Mouse (Mus musculus) MEL (cell line): ENCODE measurements around the gene 4930523C07Rik. TPM values are rescaled to one million over a fixed set of nuclear protein-coding genes. Genes with fewer than 3 reads are reported as not detected.

Experiments
- DNase-seq: peaks from one replicate; pipeline ENCODE4 v3.0.0; 2011; ENCODE audit warnings: low read depth, low spot score
- H3K27ac ChIP-seq: 2 replicates; pipeline ENCODE4 v1.5.1; 2012; ENCODE audit warnings: low read depth, mild to moderate bottlenecking, control low read depth, low read length, moderate library complexity; ENCODE audit not compliant: control insufficient read depth
- H3K27me3 ChIP-seq, 2 experiments: fragments of 150-350 bp in 1 of 2; sonication (generic) in 1 of 2; 2 replicates each; pipeline ENCODE4 v1.6.1; 2012; ENCODE audit warnings: low read length in 2 of 2, mild to moderate bottlenecking in 2 of 2, improper control_type of control experiment in 1 of 2, moderate library complexity in 1 of 2; ENCODE audit not compliant: insufficient read depth in 2 of 2, control insufficient read depth in 1 of 2
- H3K36me3 ChIP-seq, 2 experiments: 2 replicates each; pipeline ENCODE4 v1.6.1; 2012 to 2014; ENCODE audit warnings: low read length in 2 of 2, improper control_type of control experiment in 1 of 2, inconsistent platforms in 1 of 2, mild to moderate bottlenecking in 1 of 2; ENCODE audit not compliant: insufficient read depth in 2 of 2, control insufficient read depth in 1 of 2
- H3K4me1 ChIP-seq, 2 experiments: fragments of 150-350 bp in 1 of 2; sonication (generic) in 1 of 2; 2 replicates each; pipeline ENCODE4 v1.6.1; 2012; ENCODE audit warnings: low read length in 2 of 2, improper control_type of control experiment in 1 of 2, mild to moderate bottlenecking in 1 of 2; ENCODE audit not compliant: insufficient read depth in 2 of 2, control insufficient read depth in 1 of 2
- H3K4me3 ChIP-seq, 2 experiments: fragments of 150-350 bp in 1 of 2; sonication (generic) in 1 of 2; 2 replicates each; pipeline ENCODE4 v1.5.1; 2012; ENCODE audit warnings: low read depth in 2 of 2, low read length in 2 of 2, mild to moderate bottlenecking in 2 of 2, moderate library complexity in 2 of 2, control low read depth in 1 of 2, improper control_type of control experiment in 1 of 2; ENCODE audit not compliant: control insufficient read depth in 1 of 2, insufficient read depth in 1 of 2
- H3K79me2 ChIP-seq: 2 replicates; pipeline ENCODE4 v1.6.1; 2012; ENCODE audit warnings: mild to moderate bottlenecking, low read length, moderate library complexity; ENCODE audit not compliant: control insufficient read depth, poor library complexity, insufficient read depth
- H3K9ac ChIP-seq: 2 replicates; pipeline ENCODE4 v1.6.1; 2012; ENCODE audit warnings: low read depth, mild to moderate bottlenecking, control low read depth, low read length, moderate library complexity; ENCODE audit not compliant: control insufficient read depth, poor library complexity, severe bottlenecking
- H3K9me3 ChIP-seq: fragments of 150-350 bp; sonication (generic); replicated peaks from 2 replicates; pipeline ENCODE4 v1.6.1; 2012; ENCODE audit warnings: mild to moderate bottlenecking, low read length, improper control_type of control experiment, moderate library complexity; ENCODE audit not compliant: insufficient read depth
- BHLHE40 ChIP-seq: IDR thresholded peaks from 2 replicates; pipeline ENCODE4 v1.6.1; 2012; ENCODE audit warnings: low read depth, mild to moderate bottlenecking, inconsistent platforms, low read length, improper control_type of control experiment, borderline replicate concordance
- CHD2 ChIP-seq: IDR thresholded peaks from 2 replicates; pipeline ENCODE4 v1.6.1; 2011; ENCODE audit warnings: low read length, improper control_type of control experiment
- E2F4 ChIP-seq: IDR thresholded peaks from 2 replicates; pipeline ENCODE4 v1.6.1; 2011; ENCODE audit warnings: low read depth, low read length, improper control_type of control experiment, borderline replicate concordance
- ELF1 ChIP-seq: IDR thresholded peaks from 2 replicates; pipeline ENCODE4 v1.6.1; 2014; ENCODE audit warnings: low read depth, mild to moderate bottlenecking, inconsistent platforms, low read length, improper control_type of control experiment, moderate library complexity
- EP300 ChIP-seq, 2 experiments: IDR thresholded peaks; 2 replicates each; pipeline ENCODE4 v1.6.1; 2011; ENCODE audit warnings: improper control_type of control experiment in 2 of 2, low read length in 2 of 2, low read depth in 1 of 2, mild to moderate bottlenecking in 1 of 2
- GABPA ChIP-seq: IDR thresholded peaks from 2 replicates; pipeline ENCODE4 v1.6.1; 2012; ENCODE audit warnings: low read depth, mild to moderate bottlenecking, inconsistent platforms, low read length, improper control_type of control experiment, moderate library complexity
- MAZ ChIP-seq: IDR thresholded peaks from 2 replicates; pipeline ENCODE4 v1.6.1; 2012; ENCODE audit warnings: low read depth, mild to moderate bottlenecking, inconsistent platforms, low read length, improper control_type of control experiment
- MEF2A ChIP-seq: IDR thresholded peaks from 2 replicates; pipeline ENCODE4 v1.6.1; 2014; ENCODE audit warnings: low read depth, mild to moderate bottlenecking, inconsistent platforms, low read length, improper control_type of control experiment; ENCODE audit not compliant: poor library complexity, insufficient replicate concordance, severe bottlenecking; ENCODE audit errors: extremely low read depth
- MXI1 ChIP-seq: IDR thresholded peaks from 2 replicates; pipeline ENCODE4 v1.6.1; 2011; ENCODE audit warnings: mild to moderate bottlenecking, low read depth, low read length, improper control_type of control experiment
- MYB ChIP-seq: IDR thresholded peaks from 2 replicates; pipeline ENCODE4 v1.6.1; 2011; ENCODE audit warnings: mild to moderate bottlenecking, low read depth, low read length, improper control_type of control experiment
- NELFE ChIP-seq: IDR thresholded peaks from 2 replicates; pipeline ENCODE4 v1.6.1; 2011; ENCODE audit warnings: low read depth, low read length, improper control_type of control experiment
- NRF1 ChIP-seq: IDR thresholded peaks from 2 replicates; pipeline ENCODE4 v1.6.1; 2014; ENCODE audit warnings: low read depth, mild to moderate bottlenecking, inconsistent platforms, low read length, improper control_type of control experiment, moderate library complexity; ENCODE audit not compliant: poor library complexity, insufficient read depth, severe bottlenecking
- POLR2AphosphoS2 ChIP-seq: IDR thresholded peaks from 2 replicates; pipeline ENCODE4 v1.6.1; 2011; ENCODE audit warnings: low read length, improper control_type of control experiment
- RAD21 ChIP-seq: IDR thresholded peaks from 2 replicates; pipeline ENCODE4 v1.6.1; 2011; ENCODE audit warnings: mild to moderate bottlenecking, low read depth, low read length, improper control_type of control experiment
- RCOR1 ChIP-seq: IDR thresholded peaks from 2 replicates; pipeline ENCODE4 v1.6.1; 2012; ENCODE audit warnings: low read depth, mild to moderate bottlenecking, inconsistent platforms, low read length, improper control_type of control experiment
- SIN3A ChIP-seq: IDR thresholded peaks from 2 replicates; pipeline ENCODE4 v1.6.1; 2012; ENCODE audit warnings: low read length, improper control_type of control experiment, inconsistent platforms
- SMC3 ChIP-seq: IDR thresholded peaks from 2 replicates; pipeline ENCODE4 v1.6.1; 2011; ENCODE audit warnings: low read depth, low read length, improper control_type of control experiment
- TCF12 ChIP-seq: IDR thresholded peaks from 2 replicates; pipeline ENCODE4 v1.6.1; 2014; ENCODE audit warnings: low read depth, mild to moderate bottlenecking, inconsistent platforms, low read length, improper control_type of control experiment, moderate library complexity
- ZC3H11A ChIP-seq: IDR thresholded peaks from 2 replicates; pipeline ENCODE4 v1.6.1; 2012; ENCODE audit warnings: low read depth, mild to moderate bottlenecking, inconsistent platforms, low read length, improper control_type of control experiment
- ZKSCAN1 ChIP-seq: IDR thresholded peaks from 2 replicates; pipeline ENCODE4 v1.6.1; 2012; ENCODE audit warnings: low read depth, mild to moderate bottlenecking, inconsistent platforms, low read length, improper control_type of control experiment, moderate library complexity
- polyA plus RNA-seq, 2 experiments: library from polyadenylated mRNA; stranded (reverse) in 1 of 2; unstranded in 1 of 2; fragments of >175 nt in 1 of 2; fragments of >200 nt in 1 of 2; gene quantifications; 2 replicates each; pipeline versions ENCODE4 v1.2.1 to v1.2.4; 2012; ENCODE audit warnings: low replicate concordance in 2 of 2, low read depth in 1 of 2; ENCODE audit not compliant: insufficient read length in 2 of 2, insufficient read depth in 1 of 2, missing spikeins in 1 of 2
- total RNA-seq: library from RNA; depleted of rRNA; stranded (reverse); fragments of 300-350 nt; gene quantifications from 2 replicates; pipeline ENCODE4 v1.2.3, GENCODE M21; 2012

The 4930523C07Rik gene
- total and polyA plus RNA-seq, 3 experiments, result not detected

DNA sequence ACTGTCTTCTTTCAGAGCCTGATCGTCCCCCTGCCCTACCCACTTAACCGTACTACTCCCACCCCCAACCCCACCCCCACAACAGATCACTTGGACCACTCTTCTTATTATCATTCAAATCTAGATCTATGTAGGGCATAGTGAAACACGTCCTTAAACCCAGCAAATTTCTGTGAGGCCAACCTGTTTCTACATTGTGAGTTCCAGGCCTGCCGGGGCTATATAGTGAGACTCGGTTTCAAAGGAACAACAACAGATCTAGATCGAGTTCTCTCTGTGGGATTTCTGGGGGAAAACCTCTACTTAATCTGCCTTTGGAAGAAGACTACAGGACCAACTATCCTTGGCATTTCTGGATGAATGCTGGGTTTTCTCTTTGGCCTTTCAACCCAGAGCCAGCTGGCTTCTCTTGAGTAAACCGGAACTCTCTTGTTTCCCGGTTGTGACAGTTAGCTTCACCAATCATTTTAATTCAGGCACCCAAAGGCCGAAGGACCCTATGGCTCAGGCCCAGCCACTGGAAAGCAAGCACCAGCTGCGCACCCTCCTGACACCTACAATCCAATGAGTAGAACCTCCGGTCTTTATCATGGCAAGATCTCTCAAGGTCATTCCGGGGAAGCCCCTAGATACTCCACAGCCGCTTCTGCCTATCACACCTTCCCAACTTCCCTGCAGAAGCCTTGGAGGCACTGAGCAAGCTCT lies 759 bp upstream of the 4930523C07Rik start:
- no peak for TF ChIP-seq SIN3A
- no peak for TF ChIP-seq SMC3
- no peak for TF ChIP-seq NELFE
- TF ChIP-seq ZKSCAN1, result no peak
- TF ChIP-seq GABPA, result no peak
- TF ChIP-seq POLR2AphosphoS2, result no peak
- no peak for TF ChIP-seq MAZ
- no peak for TF ChIP-seq E2F4
- no peak for TF ChIP-seq BHLHE40
- no peak for TF ChIP-seq MYB
- TF ChIP-seq ELF1, result no peak
- TF ChIP-seq CHD2, result no peak
- no peak for TF ChIP-seq MXI1
- no peak for TF ChIP-seq TCF12
- no peak for TF ChIP-seq MEF2A
- TF ChIP-seq ZC3H11A, result no peak
- no peaks in the 10 kb centered on the region for H3K9me3 ChIP-seq
- no peak overlapping the region for H3K4me3 ChIP-seq
- no peaks in the 10 kb centered on the region for H3K4me1 ChIP-seq
- H3K27ac ChIP-seq, result no peak overlapping the region
- H3K79me2 ChIP-seq, result no peaks in the 10 kb centered on the region
- no peaks in the 10 kb centered on the region for H3K27me3 ChIP-seq
- no peaks in the 10 kb centered on the region for H3K36me3 ChIP-seq
- no peak overlapping the region for H3K9ac ChIP-seq
- DNase-seq, result no peak

DNA sequence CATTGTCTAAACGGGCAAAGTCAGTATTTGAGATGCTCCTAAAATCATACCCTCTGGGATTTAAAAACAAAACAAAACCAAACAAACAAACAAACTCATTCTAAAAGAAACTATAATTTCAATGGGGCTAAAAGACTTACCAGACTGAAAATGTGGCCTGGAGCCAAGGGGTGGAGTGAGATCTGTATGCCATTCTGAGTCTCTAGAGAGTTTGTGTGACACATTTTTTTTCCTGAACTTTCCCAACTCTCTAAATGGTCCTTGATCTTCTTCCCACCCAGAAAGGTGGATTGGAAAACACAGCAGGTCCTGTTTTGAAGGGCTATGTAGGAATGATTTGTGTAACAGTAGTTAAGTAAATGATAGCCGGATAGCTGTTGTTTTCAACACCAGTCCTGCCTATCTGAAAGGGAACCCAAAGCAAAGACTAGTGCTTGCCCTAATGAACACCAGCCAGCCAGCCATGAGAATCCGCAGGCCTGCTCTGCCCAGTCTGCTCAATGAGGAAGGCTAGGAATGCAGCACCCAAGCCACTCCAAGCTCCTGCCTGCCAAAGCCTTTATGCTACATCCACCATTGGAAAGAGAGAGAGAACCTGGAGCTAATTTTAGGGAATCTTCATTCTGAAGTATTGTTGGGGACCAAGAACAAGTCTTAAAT lies 1.0 kb downstream of the 4930523C07Rik start:
- H3K27ac ChIP-seq, result no peak overlapping the region
- no peaks in the 10 kb centered on the region for H3K4me1 ChIP-seq
- H3K36me3 ChIP-seq, result no peaks in the 10 kb centered on the region
- H3K79me2 ChIP-seq, result no peaks in the 10 kb centered on the region
- H3K9ac ChIP-seq, result no peak overlapping the region
- no peak for TF ChIP-seq RAD21
- no peak for TF ChIP-seq SIN3A
- TF ChIP-seq MXI1, result no peak
- TF ChIP-seq TCF12, result no peak
- no peak for TF ChIP-seq RCOR1
- no peak for TF ChIP-seq EP300 (IDR thresholded peaks at IDR 0.05; ENCODE audit: low read depth in 1 of 2, low read length in 2 of 2)
- TF ChIP-seq NRF1, result no peak
- DNase-seq, result no peak
- H3K27me3 ChIP-seq, result no peaks in the 10 kb centered on the region
- H3K4me3 ChIP-seq, result no peak overlapping the region
- H3K9me3 ChIP-seq, result no peaks in the 10 kb centered on the region
